Mouse (Mus musculus) neutrophil, adult 5-6 weeks (primary cell): ENCODE measurements around the gene Krt39. TPM values are rescaled to one million over a fixed set of nuclear protein-coding genes. Genes with fewer than 3 reads are reported as not detected.

Experiments
- ATAC-seq: fragments of 151-379, 151-347 bp; 2 replicates; pipeline ENCODE4 v1.8.0; 2017; ENCODE audit warnings: mild to moderate bottlenecking, moderate TSS enrichment; ENCODE audit not compliant: insufficient number of reproducible peaks, poor library complexity, low FRiP score, severe bottlenecking; ENCODE audit errors: extremely low read depth
- total RNA-seq: library from RNA; stranded (forward); fragments of 200-1000 nt; gene quantifications from 2 replicates; pipeline ENCODE4 v1.2.3, GENCODE M21; 2017

Gene Krt39
- total RNA-seq: not detected in 2 replicates

- ATAC-seq: no peak
These were observed at the start of gene Krt39 for GRCm38 (mm10) chr11:99521288-99521860. Krt39 (minus strand) TSS chr11:99521338.

GRCm38 (mm10) chr11:99566530-99566929 lies 45.4 kb upstream of the Krt39 start, which contains the start of gene Krtap3-1:
Krtap3-1 (minus strand) TSS chr11:99566630.
- ATAC-seq: no peak

DNA sequence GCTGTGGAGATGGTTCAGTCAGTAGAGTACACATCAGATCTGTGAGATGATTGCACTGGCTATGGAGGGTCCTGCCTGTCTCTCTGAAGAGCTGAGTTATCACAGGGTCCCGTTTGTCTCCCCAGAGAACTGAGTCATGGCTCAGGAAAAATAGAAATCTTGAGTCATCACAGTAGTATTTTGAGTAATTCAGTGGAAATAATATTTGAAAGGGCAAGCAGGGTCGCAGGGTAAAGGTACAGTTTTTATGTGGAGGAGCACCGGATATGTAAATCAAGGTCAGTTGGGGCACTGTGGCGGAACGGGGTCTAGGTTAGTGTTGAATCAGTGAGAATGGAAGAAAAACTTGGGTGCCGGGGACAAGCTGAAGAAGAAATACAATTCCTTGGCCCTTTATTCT lies 41.4 kb upstream of the Krt39 start:
- no peak for ATAC-seq

DNA sequence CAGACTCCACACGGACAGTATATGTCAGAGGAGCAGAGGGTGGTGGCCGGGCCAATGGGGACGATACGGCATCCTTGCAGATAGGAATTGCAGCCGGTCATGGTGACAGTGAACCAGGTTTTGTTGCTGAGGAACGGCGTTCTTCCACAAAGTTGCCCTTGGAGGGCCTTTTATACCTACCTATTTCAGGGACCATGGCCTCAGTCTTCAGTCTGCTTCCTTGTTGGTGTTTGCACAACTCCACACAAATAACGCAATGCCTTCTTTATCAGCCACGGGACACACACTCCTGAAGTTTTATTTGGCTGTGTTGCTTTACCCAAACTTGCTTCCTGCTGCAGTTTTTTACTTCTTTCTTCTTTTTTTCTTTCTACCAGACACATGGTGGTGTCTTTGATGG lies 38.2 kb upstream of the Krt39 start, which contains the start of gene Gm11939:
Gene Gm11939, minus strand, starts transcription at position 101 of the 400 bp plus-strand sequence.
- no peak for ATAC-seq

DNA sequence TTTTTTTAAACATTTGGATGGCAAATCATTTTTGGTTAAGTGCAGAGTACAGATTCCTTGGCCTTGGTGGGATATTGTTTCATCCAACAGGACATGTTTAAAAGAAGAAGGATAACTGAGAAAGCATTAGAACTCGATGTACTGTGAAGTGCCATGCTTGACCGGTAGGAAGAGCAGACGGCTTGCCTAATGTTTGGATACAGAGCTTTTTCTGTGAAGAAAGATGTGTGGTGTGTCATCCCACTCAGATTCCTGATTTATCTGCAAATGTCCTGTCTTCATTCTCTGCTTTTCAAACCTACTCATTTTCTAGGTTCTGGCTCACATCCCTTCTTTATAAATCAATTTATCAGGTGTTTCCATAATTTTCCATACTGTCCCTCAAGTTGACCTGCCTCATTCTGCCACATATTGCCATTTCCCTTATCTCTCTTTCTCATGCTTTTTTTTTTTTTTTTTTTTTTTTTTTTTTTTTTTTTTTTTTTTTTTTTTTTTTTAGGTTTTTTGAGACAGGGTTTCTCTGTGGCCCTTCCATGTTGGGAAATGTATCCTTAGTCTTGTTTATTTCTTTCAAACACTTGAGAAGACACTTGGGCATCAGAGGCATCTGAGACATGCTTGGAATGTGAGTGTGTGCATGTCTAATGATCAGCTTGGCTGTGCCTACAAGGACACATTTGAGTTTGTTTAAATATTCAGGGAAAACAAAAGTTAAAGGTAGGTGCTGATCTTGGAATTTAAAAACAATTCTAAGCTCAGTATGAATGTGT lies 37.0 kb upstream of the Krt39 start:
- ATAC-seq: no peak

DNA sequence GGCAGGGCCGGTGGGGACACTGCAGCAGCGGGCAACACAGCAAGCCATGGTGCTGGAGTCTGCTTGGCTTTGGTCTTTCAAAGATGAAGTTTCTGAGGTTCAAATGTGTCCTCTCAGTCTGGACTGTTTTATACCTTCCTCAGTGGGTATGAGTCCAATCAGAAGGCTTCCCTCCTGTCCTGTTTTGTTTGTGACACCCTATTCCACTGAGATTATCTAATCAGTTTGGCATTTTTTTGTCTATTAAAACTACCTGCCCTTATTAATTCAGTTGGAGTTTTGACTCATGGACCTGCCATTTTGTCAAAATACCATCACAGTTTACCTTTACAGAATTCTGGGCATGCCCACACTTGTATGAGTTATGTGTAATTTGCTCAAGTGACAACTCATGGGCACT lies 35.6 kb upstream of the Krt39 start, which contains the start of gene Krtap3-2:
Gene Krtap3-2, minus strand, starts transcription at position 101 of the 400 bp plus-strand sequence.
- ATAC-seq: no peak

- no peak for ATAC-seq
These were observed 35.1 kb upstream of the Krt39 start for GRCm38 (mm10) chr11:99556195-99556594.

DNA sequence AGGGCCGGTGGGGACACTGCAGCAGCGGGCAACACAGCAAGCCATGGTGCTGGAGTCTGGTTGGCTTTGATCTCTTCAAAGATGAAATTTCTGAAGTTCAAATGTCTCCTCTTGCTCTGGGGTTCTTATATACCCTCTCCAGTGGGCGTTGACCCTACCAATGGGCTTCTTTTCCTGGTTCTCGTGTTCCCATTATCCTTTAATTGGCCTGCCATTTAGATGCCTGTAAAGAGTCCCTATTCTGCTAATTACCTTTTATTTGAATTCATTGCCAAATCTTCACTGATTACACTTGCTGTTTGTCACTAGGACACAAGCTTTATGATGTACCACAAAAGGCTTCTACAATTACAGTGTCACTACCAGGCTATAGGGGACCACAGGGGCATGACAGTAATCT lies 29.6 kb upstream of the Krt39 start, which contains the start of gene Krtap3-3:
Gene Krtap3-3, minus strand, starts transcription at position 101 of the 400 bp plus-strand sequence.
- no peak for ATAC-seq

DNA sequence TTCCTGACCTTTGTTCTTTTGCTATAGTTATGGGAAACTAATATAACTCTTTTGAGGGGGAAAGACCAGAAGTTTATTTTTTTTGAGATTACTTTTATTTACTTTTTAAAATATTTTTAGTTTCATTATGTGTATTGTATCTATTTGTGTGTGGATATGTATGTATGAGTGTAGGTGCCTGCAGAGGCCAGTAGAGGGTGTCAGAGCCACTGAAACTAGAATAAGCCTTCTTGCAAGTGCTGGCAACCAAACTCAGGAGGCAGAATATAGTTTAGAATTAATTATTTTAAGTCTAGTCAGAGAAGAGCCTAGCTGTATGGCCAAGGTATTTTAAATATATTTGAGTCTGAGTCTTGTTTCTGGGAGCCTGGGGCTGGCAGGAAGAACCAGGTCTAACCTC lies 26.8 kb upstream of the Krt39 start:
- no peak for ATAC-seq

GRCm38 (mm10) chr11:99539721-99540120 lies 18.6 kb upstream of the Krt39 start:
- ATAC-seq: no peak

GRCm38 (mm10) chr11:99514098-99514497 lies 7.0 kb downstream of the Krt39 start:
- ATAC-seq: no peak

DNA sequence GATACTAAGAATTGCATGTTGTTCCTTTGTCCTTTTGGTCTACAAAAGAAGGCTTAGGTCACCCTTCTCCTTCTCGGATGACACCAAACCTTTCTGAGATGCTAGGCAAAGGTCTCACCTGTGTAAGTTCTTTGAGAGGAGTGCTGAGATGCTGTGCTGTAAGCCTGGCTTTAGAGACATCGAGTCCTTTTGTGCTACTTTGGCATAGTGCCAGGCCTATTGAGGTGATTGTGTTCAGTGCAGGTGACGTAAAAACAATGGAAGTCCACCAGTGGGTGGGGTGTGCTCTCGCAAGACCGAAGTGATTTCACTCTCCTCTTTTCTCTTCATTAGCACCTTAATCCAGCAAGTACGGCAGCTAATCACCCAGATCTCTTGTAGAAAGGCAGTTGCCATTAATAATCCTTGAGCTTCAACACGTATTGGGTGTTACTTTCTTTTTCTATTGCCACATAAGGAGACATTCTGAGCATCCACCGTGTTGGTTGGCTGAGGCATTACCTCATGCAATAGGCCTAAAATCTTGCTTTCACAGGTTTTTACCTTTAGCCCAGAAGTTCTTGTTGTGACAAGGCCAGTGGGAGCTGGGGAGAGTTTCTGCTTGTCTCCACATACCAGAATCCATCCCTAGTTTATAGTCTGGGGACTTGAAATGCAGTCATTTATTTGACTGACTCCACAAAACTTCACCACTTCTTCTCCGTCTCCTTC lies 20.9 kb downstream of the Krt39 start:
- no peak for ATAC-seq

- no peak for ATAC-seq
These were observed 24.7 kb downstream of the Krt39 start for GRCm38 (mm10) chr11:99496460-99496859.

DNA sequence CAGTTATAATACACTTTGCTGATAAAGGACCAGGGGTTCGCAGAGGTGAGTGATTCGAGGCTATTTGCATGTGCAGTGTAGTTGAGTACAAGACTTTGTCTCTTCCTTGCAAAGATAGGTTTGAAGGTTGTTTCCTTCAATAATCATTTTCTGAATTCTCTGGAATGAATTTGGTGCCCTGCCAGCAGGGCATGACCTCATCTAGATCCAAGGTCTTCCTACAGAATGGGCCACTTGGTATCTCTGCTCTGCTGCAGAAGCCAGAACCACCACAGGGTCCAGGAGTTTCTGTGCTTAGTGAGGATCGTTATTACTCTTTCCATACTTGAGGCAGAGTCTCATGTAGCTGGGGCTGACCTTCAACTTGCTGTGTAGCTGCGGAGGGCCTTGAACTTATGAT lies 26.4 kb downstream of the Krt39 start:
- no peak for ATAC-seq

DNA sequence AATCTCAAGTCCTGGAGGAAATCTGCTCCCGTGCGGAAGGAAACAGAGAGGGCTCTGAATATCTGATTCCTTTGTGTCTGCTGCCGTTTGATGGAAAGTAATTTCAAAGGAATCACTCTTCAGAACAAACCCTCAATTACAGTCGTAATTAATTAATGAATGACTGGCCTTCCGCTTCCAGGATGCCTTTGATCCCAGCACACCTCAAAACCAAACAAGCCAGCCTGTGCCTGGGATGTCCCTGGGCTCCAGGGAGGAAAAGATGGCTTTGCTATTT lies 27.6 kb downstream of the Krt39 start:
- ATAC-seq: no peak

GRCm38 (mm10) chr11:99492733-99493573 lies 28.2 kb downstream of the Krt39 start, which contains the start of gene Krt23:
Krt23 (minus strand) TSS chr11:99493137.
- ATAC-seq: no peak

DNA sequence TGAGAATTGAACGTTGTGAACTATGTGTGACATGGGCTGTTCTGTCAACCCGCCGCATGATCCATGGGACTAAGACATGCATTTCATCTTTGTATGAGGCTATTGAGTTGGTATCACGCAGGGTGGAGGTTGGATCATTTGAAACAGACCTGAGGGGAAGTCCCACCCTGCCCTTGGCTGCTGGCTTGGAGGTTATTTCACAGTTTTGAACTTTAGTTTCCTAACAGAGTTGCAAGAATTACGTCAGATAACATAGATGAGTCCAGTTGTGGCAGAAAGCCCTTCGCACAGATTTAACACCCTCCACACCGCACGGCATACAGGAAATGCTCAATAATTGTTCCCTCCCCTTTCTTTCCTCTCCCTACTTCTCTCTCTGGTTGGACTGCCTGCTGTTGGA lies 30.1 kb downstream of the Krt39 start:
- ATAC-seq: no peak

DNA sequence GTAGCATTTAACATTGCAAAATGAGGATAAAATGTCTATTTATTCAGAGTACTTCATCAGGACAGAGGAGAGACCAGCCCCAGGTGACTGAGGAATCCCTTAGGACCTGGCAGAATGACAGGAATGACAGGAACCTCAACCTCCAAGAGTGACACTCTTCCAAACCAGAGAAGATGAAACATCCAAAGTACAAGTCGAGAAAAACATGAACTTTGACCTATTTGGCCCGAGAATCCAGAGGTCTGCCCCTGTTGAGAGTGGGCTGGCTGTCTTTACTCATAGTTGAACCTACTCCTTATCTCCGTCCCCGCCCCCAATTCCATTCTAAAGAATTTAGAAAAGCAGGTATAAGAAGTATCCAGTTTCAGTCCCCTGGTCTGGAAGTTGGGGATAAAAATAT lies 30.5 kb downstream of the Krt39 start:
- ATAC-seq: no peak

GRCm38 (mm10) chr11:99489233-99489632 lies 31.9 kb downstream of the Krt39 start:
- ATAC-seq: no peak
